Mouse (Mus musculus): Measurements from ENCODE around the gene Depp1. TPM values are rescaled to one million over a fixed set of nuclear protein-coding genes. Genes with fewer than 3 reads are reported as not detected.

Depp1 gene
- total RNA-seq, 2 experiments from 2014 or later = not detected

- no peak for ATAC-seq (replicated peaks; ENCODE audit: low FRiP score, low TSS enrichment, poor library complexity, severe bottlenecking)
Measured at GRCm38 (mm10) chr6:116643881-116644280, 6.5 kb upstream of the Depp1 start.

GRCm38 (mm10) chr6:116644335-116644734, 6.1 kb upstream of the Depp1 start:
- no peak for ATAC-seq (replicated peaks; ENCODE audit: low FRiP score, low TSS enrichment, poor library complexity, severe bottlenecking)

- no peak for ATAC-seq (replicated peaks; ENCODE audit: low FRiP score, low TSS enrichment, poor library complexity, severe bottlenecking)
Measured at GRCm38 (mm10) chr6:116647763-116648162, 2.6 kb upstream of the Depp1 start.

- peak; percentile 23; the same call in 1 of the 2 replicates for ATAC-seq (replicated peaks; ENCODE audit: low FRiP score, low TSS enrichment, poor library complexity, severe bottlenecking)
Measured at GRCm38 (mm10) chr6:116649811-116650210, 598 bp upstream of the Depp1 start.

- ATAC-seq (replicated peaks; ENCODE audit: low FRiP score, low TSS enrichment, poor library complexity, severe bottlenecking) = no peak
Measured at GRCm38 (mm10) chr6:116651437-116652118, 1.2 kb downstream of the Depp1 start.

DNA sequence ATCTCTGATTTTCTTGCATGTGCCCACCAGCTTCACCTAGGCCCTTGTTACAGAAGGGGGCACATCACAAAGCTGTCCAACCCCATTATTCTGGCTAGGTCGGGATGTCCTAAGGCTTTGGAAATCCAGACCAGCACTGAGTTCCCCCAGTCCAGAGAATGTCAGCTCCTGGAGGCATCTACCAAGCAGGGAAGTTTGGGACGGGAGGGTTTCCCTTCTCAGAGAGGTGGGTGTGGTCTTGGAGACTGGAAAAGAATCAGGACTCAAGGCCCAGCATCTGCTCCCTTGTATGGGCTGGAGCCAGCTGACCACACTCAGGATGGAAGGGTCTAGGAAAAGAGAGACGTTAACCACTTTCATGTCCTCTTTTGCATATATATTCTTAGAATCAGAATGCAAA, 2.8 kb downstream of the Depp1 start:
- ATAC-seq (replicated peaks; ENCODE audit: low FRiP score, low TSS enrichment, poor library complexity, severe bottlenecking) = no peak

GRCm38 (mm10) chr6:116653684-116654454, 3.5 kb downstream of the Depp1 start:
- peak; percentile 74 for ATAC-seq (replicated peaks; ENCODE audit: low FRiP score, low TSS enrichment, poor library complexity, severe bottlenecking)

- ATAC-seq (replicated peaks; ENCODE audit: low FRiP score, low TSS enrichment, poor library complexity, severe bottlenecking) = no peak
Measured at GRCm38 (mm10) chr6:116663364-116663763, 13.0 kb downstream of the Depp1 start.

- ATAC-seq (replicated peaks; ENCODE audit: low FRiP score, low TSS enrichment, poor library complexity, severe bottlenecking) = no peak
Measured at GRCm38 (mm10) chr6:116664031-116664430, 13.6 kb downstream of the Depp1 start.

- ATAC-seq (replicated peaks; ENCODE audit: low FRiP score, low TSS enrichment, poor library complexity, severe bottlenecking) = no peak
Measured at GRCm38 (mm10) chr6:116664830-116665229, 14.4 kb downstream of the Depp1 start.

DNA sequence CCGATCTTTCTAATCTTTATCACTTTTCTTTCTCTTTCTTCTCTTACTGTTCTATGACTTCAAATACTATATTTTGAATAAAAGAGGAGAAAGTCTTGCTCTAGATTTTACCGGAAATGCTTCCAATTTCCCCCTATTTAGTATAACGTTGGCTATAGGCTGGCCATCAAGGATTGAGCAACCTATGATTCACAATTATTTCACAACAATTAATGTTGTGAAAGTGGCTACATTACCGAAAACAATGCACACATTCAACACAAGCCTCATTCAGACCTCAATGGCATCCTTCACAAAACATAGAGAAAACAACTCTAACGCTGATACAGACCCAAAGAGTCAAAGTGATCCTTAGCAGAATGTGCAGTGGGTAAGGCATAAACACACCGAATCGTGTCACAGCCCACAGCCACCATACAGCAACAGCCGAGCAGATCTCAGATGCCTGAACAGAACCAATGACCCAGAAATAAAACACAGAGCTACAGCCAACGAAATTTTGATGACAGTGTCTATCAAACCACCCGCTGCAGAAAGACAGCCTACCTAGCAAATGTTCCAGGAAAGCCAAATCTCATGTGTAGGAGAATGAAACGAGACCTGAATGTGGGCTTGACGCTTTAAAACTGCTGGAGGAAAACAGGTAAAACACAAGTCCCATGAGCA, 15.8 kb downstream of the Depp1 start:
- ATAC-seq (replicated peaks; ENCODE audit: low FRiP score, low TSS enrichment, poor library complexity, severe bottlenecking) = no peak

- ATAC-seq (replicated peaks; ENCODE audit: low FRiP score, low TSS enrichment, poor library complexity, severe bottlenecking) = no peak
Measured at GRCm38 (mm10) chr6:116666892-116667291, 16.5 kb downstream of the Depp1 start.

DNA sequence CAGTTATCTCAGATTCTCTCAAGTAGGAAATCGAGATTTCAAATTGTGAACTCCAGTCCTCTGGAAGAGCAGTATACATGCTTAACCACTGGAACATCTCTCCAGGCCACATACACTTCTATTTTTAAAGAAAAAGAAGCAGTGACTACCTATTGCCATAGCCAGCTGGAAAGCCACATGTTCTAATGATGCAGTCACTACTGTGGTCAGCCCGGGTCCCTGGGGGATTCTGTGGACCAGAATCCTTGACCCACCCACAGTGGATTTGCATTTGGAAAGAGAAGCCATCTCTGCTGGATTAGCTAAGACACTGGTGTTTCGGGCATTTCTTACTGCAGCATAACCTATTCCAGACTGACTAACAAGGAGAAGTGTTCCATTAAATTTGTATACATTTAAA, 17.0 kb downstream of the Depp1 start:
- no peak for ATAC-seq (replicated peaks; ENCODE audit: low FRiP score, low TSS enrichment, poor library complexity, severe bottlenecking)

DNA sequence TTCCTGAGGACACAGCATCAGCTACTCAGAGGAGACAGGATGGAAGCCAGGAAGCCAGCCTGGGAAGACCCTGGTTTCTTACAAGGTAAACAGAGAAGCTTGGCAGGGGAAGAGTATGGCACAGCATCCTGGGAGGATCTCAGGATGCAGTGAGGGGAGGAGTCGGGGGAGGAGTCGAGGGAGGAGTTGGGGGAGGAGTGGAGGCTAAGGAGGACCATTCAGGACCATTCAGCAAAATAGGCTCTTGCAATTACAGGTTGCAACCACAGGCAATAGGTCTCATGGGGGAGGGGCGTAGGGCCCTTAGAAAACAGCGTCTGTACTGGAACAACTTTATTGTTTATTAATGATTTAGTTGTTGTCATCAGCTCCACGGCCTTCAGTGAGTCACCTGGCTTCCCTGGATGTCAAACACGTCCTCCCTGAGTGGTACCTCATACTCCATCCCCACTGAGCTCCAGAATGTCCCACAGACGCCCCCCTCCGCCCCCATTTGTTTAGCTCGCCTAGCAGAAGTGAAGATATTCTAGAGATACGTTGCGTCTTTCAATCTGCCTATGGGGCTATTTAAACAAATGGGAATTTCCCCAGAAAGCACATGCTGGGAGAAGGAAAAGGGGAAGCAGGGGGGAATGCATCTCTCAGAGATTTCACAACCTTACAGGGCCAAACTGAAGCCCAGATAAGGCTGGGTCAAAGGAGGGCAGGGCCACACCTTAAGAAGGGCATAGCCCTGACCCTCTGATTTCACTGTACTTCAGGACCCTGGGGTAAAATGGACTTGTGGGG, 18.5 kb downstream of the Depp1 start:
- ATAC-seq (replicated peaks; ENCODE audit: low FRiP score, low TSS enrichment, poor library complexity, severe bottlenecking) = peak; percentile 38

DNA sequence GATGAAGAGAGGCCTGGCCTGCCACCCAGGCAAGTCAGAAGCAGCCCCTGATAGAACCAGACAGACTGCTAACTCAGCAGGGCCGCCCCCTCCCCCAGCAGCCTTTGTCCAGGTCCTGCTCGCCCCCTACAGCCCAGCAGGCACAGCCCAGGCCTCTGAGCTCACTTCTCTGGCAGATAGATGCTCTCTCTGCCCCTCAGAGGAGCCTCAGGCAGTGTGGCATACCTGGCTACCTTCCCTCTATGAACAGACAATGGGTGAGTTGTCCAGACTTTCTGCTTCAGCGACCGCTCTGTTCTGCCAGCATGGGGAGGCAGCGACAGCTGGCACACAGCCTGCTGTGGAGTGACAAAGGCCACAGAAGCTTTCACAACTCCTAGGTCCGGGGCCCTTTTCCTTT, 19.7 kb downstream of the Depp1 start:
- ATAC-seq (replicated peaks; ENCODE audit: low FRiP score, low TSS enrichment, poor library complexity, severe bottlenecking) = no peak

- no peak for ATAC-seq (replicated peaks; ENCODE audit: low FRiP score, low TSS enrichment, poor library complexity, severe bottlenecking)
Measured at GRCm38 (mm10) chr6:116671031-116671430, 20.6 kb downstream of the Depp1 start.

DNA sequence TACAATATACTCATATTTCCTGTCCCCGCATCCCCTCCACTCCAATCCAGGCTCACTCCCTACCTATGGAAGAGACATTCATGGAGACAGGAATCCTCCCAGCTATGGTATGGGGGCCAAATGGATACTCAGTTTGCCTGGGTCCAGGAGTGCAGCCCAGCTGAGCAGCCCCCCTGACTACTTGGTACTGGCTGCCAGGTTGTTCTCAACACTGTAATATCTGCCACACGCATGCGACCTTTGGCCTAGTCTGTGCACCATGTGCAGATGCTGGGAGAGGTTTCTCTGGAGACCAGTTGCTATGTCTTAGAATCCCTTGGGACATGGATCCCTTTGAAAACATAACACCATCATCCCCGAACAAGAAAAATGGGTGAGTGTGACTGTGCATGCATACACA, 21.4 kb downstream of the Depp1 start:
- ATAC-seq (replicated peaks; ENCODE audit: low FRiP score, low TSS enrichment, poor library complexity, severe bottlenecking) = no peak

GRCm38 (mm10) chr6:116672349-116672748, 21.9 kb downstream of the Depp1 start:
- ATAC-seq (replicated peaks; ENCODE audit: low FRiP score, low TSS enrichment, poor library complexity, severe bottlenecking) = no peak

DNA sequence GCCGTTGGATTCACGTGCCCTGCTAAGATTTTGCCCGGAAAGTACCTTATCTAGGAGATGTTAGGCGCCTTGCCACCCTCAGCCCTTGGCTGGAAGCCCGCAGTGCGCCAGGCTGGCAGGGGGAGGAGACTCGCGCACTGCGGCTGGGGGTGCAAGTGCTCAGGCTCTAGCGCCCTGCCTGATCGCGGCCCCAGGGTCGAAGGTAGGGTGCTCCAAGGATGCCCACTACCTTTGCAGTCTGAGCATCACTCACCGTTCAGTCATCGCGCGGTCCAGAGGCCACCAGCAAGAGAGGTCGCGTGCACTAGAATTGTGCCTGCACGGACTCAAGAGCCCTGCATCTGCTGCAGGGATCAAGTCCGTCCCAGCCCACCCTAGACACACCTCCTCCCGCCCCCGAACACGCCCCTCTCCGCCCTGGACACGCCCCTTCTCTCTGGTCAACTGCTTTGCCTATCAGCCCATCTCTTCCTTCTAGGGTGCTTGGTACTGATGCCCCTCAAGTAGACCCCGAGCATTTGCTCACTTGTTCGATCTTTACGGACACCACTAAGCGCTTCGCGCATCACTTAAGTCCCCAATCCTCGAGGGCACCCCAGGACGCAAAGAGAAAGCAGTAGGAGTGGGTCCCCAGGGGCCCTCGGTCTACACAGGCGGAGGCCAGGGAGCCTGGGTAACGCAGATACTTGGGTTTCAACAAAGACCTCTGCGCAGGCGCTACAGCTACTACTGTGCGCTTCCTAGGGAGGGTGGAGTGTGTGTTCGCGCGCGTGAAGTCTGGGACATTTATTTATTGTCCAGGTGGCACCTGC, 23.3 kb downstream of the Depp1 start, which contains the start of gene Rassf4:
Gene Rassf4, minus strand, starts transcription at position 482 of the 812 bp plus-strand sequence.
- ATAC-seq (replicated peaks; ENCODE audit: low FRiP score, low TSS enrichment, poor library complexity, severe bottlenecking) = peak; percentile 75
